Mouse (Mus musculus): ENCODE data around the gene Rps27l. TPM values are rescaled to one million over a fixed set of nuclear protein-coding genes. Genes with fewer than 3 reads are reported as not detected.
A peak's percentile ranks its signal among the peaks of the same experiment; 100 is the strongest.

Gene Rps27l
- total RNA-seq, 2 experiments from 2014 or later, result 36.7 to 44.4 TPM

- DNase-seq (ENCODE audit: extremely low spot score in 1 of 2, low spot score in 1 of 2), result peak; percentile 83 to 89
Measured at GRCm38 (mm10) chr9:66919382-66919971, 26.4 kb upstream of the Rps27l start, which contains the start of gene Rab8b. Gene Rab8b, minus strand, starts transcription at chr9:66919687.

- no peak for DNase-seq (ENCODE audit: extremely low spot score in 1 of 2, low spot score in 1 of 2)
Measured at GRCm38 (mm10) chr9:66919981-66920380, 25.9 kb upstream of the Rps27l start.

GRCm38 (mm10) chr9:66920488-66921279 lies 25.2 kb upstream of the Rps27l start:
- no peak for DNase-seq (ENCODE audit: extremely low spot score in 1 of 2, low spot score in 1 of 2)

- DNase-seq (ENCODE audit: extremely low spot score in 1 of 2, low spot score in 1 of 2), result no peak
Measured at GRCm38 (mm10) chr9:66922076-66922475, 23.8 kb upstream of the Rps27l start.

- DNase-seq (ENCODE audit: extremely low spot score in 1 of 2, low spot score in 1 of 2), result no peak
Measured at GRCm38 (mm10) chr9:66925853-66926252, 20.0 kb upstream of the Rps27l start.

- DNase-seq (ENCODE audit: extremely low spot score in 1 of 2, low spot score in 1 of 2), result no peak
Measured at GRCm38 (mm10) chr9:66927696-66928402, 18.0 kb upstream of the Rps27l start.

GRCm38 (mm10) chr9:66930351-66930750 lies 15.5 kb upstream of the Rps27l start:
- no peak for DNase-seq (ENCODE audit: extremely low spot score in 1 of 2, low spot score in 1 of 2)

- DNase-seq (ENCODE audit: extremely low spot score in 1 of 2, low spot score in 1 of 2), result no peak
Measured at GRCm38 (mm10) chr9:66933869-66934808, 11.7 kb upstream of the Rps27l start.

GRCm38 (mm10) chr9:66937507-66937906 lies 8.4 kb upstream of the Rps27l start:
- no peak for DNase-seq (ENCODE audit: extremely low spot score in 1 of 2, low spot score in 1 of 2)

GRCm38 (mm10) chr9:66938836-66939235 lies 7.0 kb upstream of the Rps27l start:
- no peak for DNase-seq (ENCODE audit: extremely low spot score in 1 of 2, low spot score in 1 of 2)

GRCm38 (mm10) chr9:66945161-66945560 lies 725 bp upstream of the Rps27l start:
- no peak for DNase-seq (ENCODE audit: extremely low spot score in 1 of 2, low spot score in 1 of 2)

GRCm38 (mm10) chr9:66948536-66948935 lies 2.6 kb downstream of the Rps27l start:
- no peak for DNase-seq (ENCODE audit: extremely low spot score in 1 of 2, low spot score in 1 of 2)

GRCm38 (mm10) chr9:66952321-66952720 lies 6.4 kb downstream of the Rps27l start:
- DNase-seq (ENCODE audit: extremely low spot score in 1 of 2, low spot score in 1 of 2), result no peak

- no peak for DNase-seq (ENCODE audit: extremely low spot score in 1 of 2, low spot score in 1 of 2)
Measured at GRCm38 (mm10) chr9:66952886-66953285, 7.0 kb downstream of the Rps27l start.

GRCm38 (mm10) chr9:66957451-66957850 lies 11.6 kb downstream of the Rps27l start:
- DNase-seq (ENCODE audit: extremely low spot score in 1 of 2, low spot score in 1 of 2), result no peak

- no peak for DNase-seq (ENCODE audit: extremely low spot score in 1 of 2, low spot score in 1 of 2)
Measured at GRCm38 (mm10) chr9:66961478-66961877, 15.6 kb downstream of the Rps27l start.

- no peak for DNase-seq (ENCODE audit: extremely low spot score in 1 of 2, low spot score in 1 of 2)
Measured at GRCm38 (mm10) chr9:66967492-66967891, 21.6 kb downstream of the Rps27l start.

- no peak for DNase-seq (ENCODE audit: extremely low spot score in 1 of 2, low spot score in 1 of 2)
Measured at GRCm38 (mm10) chr9:66971116-66971515, 25.2 kb downstream of the Rps27l start.

- peak in 1 of 2 experiments; percentile 37 for DNase-seq (ENCODE audit: extremely low spot score in 1 of 2, low spot score in 1 of 2)
Measured at GRCm38 (mm10) chr9:66974721-66975225, 28.9 kb downstream of the Rps27l start.

- peak; percentile 87 to 90 for DNase-seq (ENCODE audit: extremely low spot score in 1 of 2, low spot score in 1 of 2)
Measured at GRCm38 (mm10) chr9:66975239-66975645, 29.4 kb downstream of the Rps27l start, which contains the start of gene Lactb. Gene Lactb, minus strand, starts transcription at chr9:66975484.

Measured in layer of hippocampus, postnatal 25 days (tissue).